Mouse (Mus musculus) Patski (cell line): Measurements from ENCODE around the gene 4933407L21Rik. TPM values are rescaled to one million over a fixed set of nuclear protein-coding genes. Genes with fewer than 3 reads are reported as not detected.

ENCODE experiments used
- ATAC-seq: fragments of 100-300 bp; one replicate; pipeline ENCODE4 v1.8.0; 2021
- CTCF ChIA-PET: fragments of 350-600 bp; sonication (Branson Sonifier 250); formaldehyde crosslinking; loops from one replicate; lab custom pipeline; 2022; ENCODE audit warnings: inconsistent platforms; lab: Charles Lee
- POLR2A ChIA-PET: fragments of 350-600 bp; sonication (Branson Sonifier 250); formaldehyde crosslinking; loops from one replicate; lab custom pipeline; 2022; ENCODE audit warnings: antibody characterized with exemption, inconsistent platforms; lab: Charles Lee
- DNase-seq: peaks from one replicate; pipeline ENCODE4 v3.0.0-alpha.2; 2011; ENCODE audit warnings: low read depth, low spot score
- H3K27me3 ChIP-seq: fragments of 371-371 bp; one replicate; pipeline ENCODE4 v1.5.1; 2021
- CTCF ChIP-seq: fragments of 100-300 bp; IDR thresholded peaks from one replicate; pipeline ENCODE4 v1.5.1; 2021
- in situ Hi-C: fragments of 300-500 bp; cut with MboI; formaldehyde crosslinking; loops from 3 replicates; pipeline ENCODE4 v1.11.1; 2018; ENCODE audit warnings: low pct_unique_long_range_greater_than_20kb, mixed read lengths
- polyA plus RNA-seq: library from polyadenylated mRNA; unstranded; gene quantifications from one replicate; pipeline ENCODE4 v1.2.3, GENCODE M21; 2021

4933407L21Rik gene
- polyA plus RNA-seq, 1 experiment from 2014 or later, result 0.09 TPM

DNA sequence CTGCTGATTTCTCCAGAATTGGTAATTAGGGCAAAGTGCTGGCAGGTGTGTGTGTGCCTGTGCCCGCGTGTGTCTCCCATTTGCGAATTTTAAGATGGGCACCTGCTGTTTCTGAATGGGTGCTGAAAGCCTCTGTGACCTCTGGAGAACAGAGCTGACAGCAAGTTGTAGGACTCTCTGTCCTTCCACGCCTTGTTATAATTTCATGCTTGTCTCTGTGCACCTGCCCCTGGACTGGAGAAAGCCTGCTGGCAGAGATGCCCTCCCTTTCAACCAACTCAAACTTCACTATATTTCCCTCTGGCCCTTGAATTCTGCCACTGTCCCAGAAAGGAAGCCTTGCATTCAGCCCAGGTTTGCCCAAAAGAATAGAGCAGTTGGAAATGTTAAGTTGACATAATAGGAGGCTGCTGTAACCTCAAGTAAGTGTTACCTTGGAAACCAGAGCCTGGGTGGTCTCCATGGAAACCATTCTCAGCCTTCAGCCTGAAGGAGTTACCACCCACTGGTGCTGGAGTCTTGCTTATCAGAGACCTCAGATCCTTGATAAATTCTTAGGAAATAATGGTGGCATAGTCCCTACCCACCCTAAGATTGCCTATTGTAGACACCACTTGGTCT lies 11.3 kb upstream of the 4933407L21Rik start:
- CTCF ChIA-PET, result no interaction called here
- no peaks in the 10 kb centered on the region for H3K27me3 ChIP-seq
- no peak for DNase-seq
- in situ Hi-C loops, result no loop called here
- POLR2A ChIA-PET, result no interaction called here
- ATAC-seq, result no peak
- no peak for TF ChIP-seq CTCF

DNA sequence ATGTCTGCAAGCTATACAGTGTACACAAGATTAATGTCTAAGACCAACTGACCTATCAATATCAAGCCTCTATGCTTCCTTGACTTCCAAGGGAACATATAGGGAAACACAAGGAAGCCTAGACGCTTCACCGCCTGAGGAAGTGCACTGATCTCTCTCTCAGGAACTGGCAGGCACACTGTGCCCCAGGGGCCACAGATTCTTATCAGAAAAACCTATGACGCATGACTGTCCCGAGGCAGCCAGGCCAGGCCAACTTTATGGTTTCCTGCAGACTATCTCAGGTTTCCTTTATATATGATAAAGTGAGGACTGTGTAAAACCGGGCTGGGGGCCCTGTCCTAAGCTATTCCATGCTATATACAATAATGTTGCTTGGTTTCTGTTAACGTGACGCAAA lies 8.7 kb upstream of the 4933407L21Rik start:
- no peak for ATAC-seq
- DNase-seq, result no peak
- TF ChIP-seq CTCF, result no peak
- no peaks in the 10 kb centered on the region for H3K27me3 ChIP-seq
- ChIA-PET CTCF (no interaction called here), POLR2A (no interaction called here)
- in situ Hi-C loops, result no loop called here

DNA sequence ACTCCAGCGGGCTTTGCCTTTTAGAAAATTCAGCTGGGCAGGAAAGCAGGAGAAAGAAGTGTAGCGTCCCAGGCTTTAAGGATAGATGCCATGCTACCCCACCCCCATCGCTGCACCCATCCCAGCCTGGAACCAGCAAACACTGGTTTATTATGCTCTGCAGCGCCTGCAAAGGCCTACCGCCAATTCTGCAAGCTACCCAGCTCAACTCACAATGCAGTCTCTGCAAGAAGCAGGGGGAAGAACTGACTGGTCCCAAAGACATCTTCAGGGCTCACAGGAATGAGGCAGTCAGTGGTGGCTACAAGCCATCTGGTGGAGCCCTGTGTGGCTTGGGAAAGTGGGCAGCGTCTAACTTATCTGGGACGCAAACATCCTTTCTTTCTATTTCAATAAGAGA lies 6.6 kb upstream of the 4933407L21Rik start:
- DNase-seq (no peak), ATAC-seq (no peak)
- in situ Hi-C loops, result no loop called here
- TF ChIP-seq CTCF, result no peak
- H3K27me3 ChIP-seq, result no peaks in the 10 kb centered on the region
- POLR2A ChIA-PET, result no interaction called here
- CTCF ChIA-PET, result no interaction called here

- in situ Hi-C loops, result no loop called here
- ATAC-seq (no peak), DNase-seq (no peak)
- CTCF ChIA-PET, result no interaction called here
- no peak for TF ChIP-seq CTCF
- no peaks in the 10 kb centered on the region for H3K27me3 ChIP-seq
- POLR2A ChIA-PET, result no interaction called here
Measured at GRCm38 (mm10) chr1:85922127-85922864, 6.0 kb upstream of the 4933407L21Rik start.

DNA sequence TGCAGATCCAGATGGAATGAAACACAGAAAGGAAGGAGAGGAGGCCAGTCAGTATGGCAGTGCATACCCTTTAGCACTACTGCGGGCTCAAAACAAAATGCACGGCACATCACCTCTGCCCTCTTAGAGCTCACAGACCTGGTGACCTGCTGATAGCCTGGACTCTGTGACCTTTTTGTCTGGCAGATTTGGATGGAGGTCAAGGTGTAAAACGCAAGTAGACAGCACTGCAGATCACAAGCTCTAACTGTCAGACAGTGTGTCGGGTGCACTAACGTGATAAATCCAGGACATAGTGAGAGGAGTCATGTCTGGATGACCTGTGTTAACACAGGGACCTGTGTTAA lies 5.4 kb upstream of the 4933407L21Rik start:
- ATAC-seq, result no peak
- CTCF ChIA-PET, result no interaction called here
- H3K27me3 ChIP-seq, result no peaks in the 10 kb centered on the region
- POLR2A ChIA-PET, result no interaction called here
- DNase-seq, result no peak
- in situ Hi-C loops, result no loop called here
- no peak for TF ChIP-seq CTCF

DNA sequence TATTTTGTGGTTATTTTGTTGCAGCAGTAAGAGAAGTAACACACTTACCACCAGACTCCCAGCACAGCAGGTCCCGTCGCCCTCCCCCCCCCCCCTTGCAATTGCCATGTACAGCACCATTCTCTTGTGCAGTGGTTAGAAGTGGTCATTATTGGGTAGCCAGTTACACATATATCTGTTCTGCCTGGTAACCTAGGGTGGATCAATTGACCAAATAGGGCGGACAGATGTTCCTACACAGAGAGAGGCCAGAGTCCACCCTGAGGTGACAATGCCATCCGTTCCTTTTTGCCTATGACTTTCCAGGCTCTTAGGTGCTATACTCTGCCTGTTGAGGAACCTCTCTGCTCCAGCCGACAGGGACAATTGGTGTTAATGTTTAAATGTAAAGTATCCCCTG lies 3.1 kb upstream of the 4933407L21Rik start:
- POLR2A ChIA-PET, result no interaction called here
- no peak for ATAC-seq

DNA sequence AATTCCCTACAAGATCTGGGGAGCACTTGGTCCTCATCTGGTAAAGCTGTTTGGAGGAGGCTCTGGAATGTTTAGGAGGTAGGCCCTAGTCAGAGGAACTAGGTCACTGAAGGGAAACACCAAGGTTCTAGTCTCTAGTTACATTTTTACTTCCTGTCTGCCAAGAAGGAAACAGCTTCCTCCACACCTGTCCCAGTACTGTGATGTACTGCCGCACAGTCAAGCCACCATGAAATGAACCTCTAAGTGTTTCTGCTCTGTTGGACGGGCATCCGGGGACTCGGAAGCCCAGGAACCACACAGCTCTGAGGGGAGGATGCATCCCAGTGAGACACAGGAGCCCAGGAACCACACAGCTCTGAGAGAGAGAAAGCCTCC lies 394 bp downstream of the 4933407L21Rik start:
- ChIA-PET CTCF (interaction anchor here (1.0 to 1.2 kb wide), 2 partner anchors 10 to 78 kb away, joined by 3 to 6 read pairs; no protein-coding TSS in a partner anchor), POLR2A (interaction anchor here (0.6 kb wide), 1 partner anchor 68 kb away, joined by 3 read pairs; no protein-coding TSS in a partner anchor)
- DNase-seq (no peak), ATAC-seq (peak; percentile 24)
- no peak for TF ChIP-seq CTCF
- no peaks in the 10 kb centered on the region for H3K27me3 ChIP-seq
- in situ Hi-C loops, result no loop called here

More for the DNA sequence above, 3.1 kb upstream of the 4933407L21Rik start:
- DNase-seq, result no peak
- no peaks in the 10 kb centered on the region for H3K27me3 ChIP-seq
- no peak for TF ChIP-seq CTCF
- CTCF ChIA-PET, result no interaction called here
- in situ Hi-C loops, result no loop called here

DNA sequence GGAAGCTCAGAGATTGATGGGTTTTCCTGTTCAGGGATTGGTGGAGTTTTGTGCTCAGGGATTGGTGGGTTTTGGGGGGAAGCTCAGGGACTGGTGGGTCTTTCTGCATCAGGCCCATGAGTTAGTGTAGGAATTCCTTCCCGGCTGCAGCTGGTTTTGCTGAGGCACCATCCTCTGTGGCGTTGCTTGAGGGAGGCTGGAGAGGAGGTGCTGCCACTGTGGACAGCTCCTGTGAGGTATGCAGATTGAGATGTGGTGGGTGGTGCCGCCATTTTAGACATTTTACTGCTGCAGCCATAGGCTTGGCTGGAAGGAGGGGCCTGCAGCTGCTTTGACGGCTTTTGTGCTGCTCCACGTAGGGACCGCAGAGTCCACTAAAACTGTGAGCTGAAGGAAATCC lies 1.1 kb downstream of the 4933407L21Rik start:
- CTCF ChIA-PET, result interaction anchor here (1.2 kb wide), 1 partner anchor 78 kb away, joined by 6 read pairs; no protein-coding TSS in a partner anchor
- in situ Hi-C loops, result no loop called here
- no peak for ATAC-seq
- DNase-seq, result no peak
- H3K27me3 ChIP-seq, result no peaks in the 10 kb centered on the region
- POLR2A ChIA-PET, result no interaction called here
- no peak for TF ChIP-seq CTCF

GRCm38 (mm10) chr1:85931170-85931569 lies 2.9 kb downstream of the 4933407L21Rik start:
- in situ Hi-C loops, result loop anchor here (5.0 to 10.0 kb wide), 2 partner anchors 76 kb away; no protein-coding TSS in a partner anchor
- no peak for DNase-seq
- H3K27me3 ChIP-seq, result no peaks in the 10 kb centered on the region
- ChIA-PET CTCF (no interaction called here), POLR2A (no interaction called here)
- ATAC-seq, result no peak
- TF ChIP-seq CTCF, result no peak

DNA sequence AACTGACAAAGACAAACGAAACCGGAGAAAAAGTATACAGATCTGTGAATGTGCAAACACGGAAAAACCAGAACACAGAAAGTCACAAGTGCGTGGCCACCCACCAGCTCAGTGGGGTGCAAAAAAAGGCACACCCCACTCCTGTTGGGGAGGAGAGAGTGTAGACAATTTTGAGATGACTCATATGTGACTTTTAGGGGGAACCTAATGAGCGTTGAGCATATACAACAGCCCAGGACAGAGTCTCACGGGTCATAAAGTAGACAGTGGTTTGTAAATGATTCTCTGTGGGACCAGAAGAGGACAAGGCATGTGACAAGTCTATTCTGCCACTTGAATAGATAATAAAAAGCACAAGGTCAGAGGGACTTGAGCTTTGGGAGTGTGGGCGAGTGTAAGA lies 4.9 kb downstream of the 4933407L21Rik start:
- CTCF ChIA-PET, result interaction anchor here (0.8 to 1.1 kb wide), 2 partner anchors 74 to 80 kb away, joined by 3 to 5 read pairs; no protein-coding TSS in a partner anchor
- H3K27me3 ChIP-seq, result no peaks in the 10 kb centered on the region
- peak; percentile 56 for ATAC-seq
- DNase-seq, result peak; percentile 10
- in situ Hi-C loops, result loop anchor here (5.0 to 10.0 kb wide), 2 partner anchors 74 to 78 kb away; no protein-coding TSS in a partner anchor
- POLR2A ChIA-PET, result no interaction called here
- no peak for TF ChIP-seq CTCF
